Mouse (Mus musculus) stomach, embryonic 15.5 days (tissue): ENCODE data around the gene Spink4. TPM values are rescaled to one million over a fixed set of nuclear protein-coding genes. Genes with fewer than 3 reads are reported as not detected.

Source experiments
- ATAC-seq: fragments of 200-750 bp; cut with Nextera tagmentation; 2 replicates; pipeline ENCODE4 v1.8.0; 2017; ENCODE audit warnings: low read depth, moderate number of reproducible peaks, moderate TSS enrichment; ENCODE audit not compliant: insufficient read depth, low FRiP score
- H3K27ac ChIP-seq: fragments of 300-500 bp; sonication (generic); 2 replicates; pipeline ENCODE4 v1.5.1; 2015; ENCODE audit warnings: mild to moderate bottlenecking, inconsistent platforms
- H3K27me3 ChIP-seq: fragments of 300-500 bp; sonication (generic); replicated peaks from 2 replicates; pipeline ENCODE4 v1.6.1; 2015; ENCODE audit warnings: inconsistent platforms
- H3K36me3 ChIP-seq: fragments of 300-500 bp; sonication (generic); 2 replicates; pipeline ENCODE4 v1.6.1; 2015; ENCODE audit warnings: inconsistent platforms
- H3K4me1 ChIP-seq: fragments of 300-500 bp; sonication (generic); 2 replicates; pipeline ENCODE4 v1.6.1; 2015; ENCODE audit warnings: inconsistent platforms
- H3K4me2 ChIP-seq: fragments of 300-500 bp; sonication (generic); 2 replicates; pipeline ENCODE4 v1.6.1; 2015; ENCODE audit warnings: mild to moderate bottlenecking, inconsistent platforms
- H3K4me3 ChIP-seq: fragments of 300-500 bp; sonication (generic); replicated peaks from 2 replicates; pipeline ENCODE4 v1.5.1; 2015; ENCODE audit warnings: inconsistent platforms
- H3K9ac ChIP-seq: fragments of 300-500 bp; sonication (generic); 2 replicates; pipeline ENCODE4 v1.6.1; 2015; ENCODE audit warnings: inconsistent platforms
- H3K9me3 ChIP-seq: fragments of 300-500 bp; sonication (generic); 2 replicates; pipeline ENCODE4 v1.6.1; 2016; ENCODE audit warnings: inconsistent platforms
- WGBS: fragments of 180-500 bp; shearing (Covaris S2); methylation state at CpG from one replicate; pipeline ENCODE4 v1.1.7; 2015; 5-methylcytosine and 5-hydroxymethylcytosine counted together
- polyA plus RNA-seq: library from polyadenylated mRNA; unstranded; fragments of >200 nt; fragmentation: Nextera tagmentation; extraction: Ambion mirVana; gene quantifications from 2 replicates; pipeline ENCODE4 v1.2.1, GENCODE M21; 2015

Spink4 gene
- 40.4 and 53.4 TPM in 2 replicates for polyA plus RNA-seq

DNA sequence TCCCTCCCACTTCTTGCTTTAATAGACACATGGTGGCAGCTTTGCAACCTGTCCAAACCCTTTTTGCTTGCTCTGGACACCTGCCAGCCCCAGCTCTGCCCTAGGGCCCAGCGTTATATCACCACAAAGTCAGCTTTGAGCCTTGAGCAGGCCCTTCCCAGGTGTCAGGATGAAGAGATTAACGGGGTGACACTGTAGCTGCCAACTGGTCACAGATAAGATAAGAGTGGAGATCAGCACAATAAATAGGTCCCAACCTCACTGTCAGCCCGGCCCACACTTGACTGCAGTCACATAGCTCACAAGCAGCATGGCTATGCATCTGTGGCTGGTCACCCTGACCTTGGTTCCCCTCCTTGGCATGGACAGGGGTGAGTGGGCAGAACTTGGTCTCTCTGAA, at the start of gene Spink4:
Spink4 (plus strand) TSS at position 268 of the 400 bp plus-strand sequence.
- H3K27ac ChIP-seq, result no peak within 1 kb of the TSS
- no peak within 1 kb of the TSS for H3K4me2 ChIP-seq
- ATAC-seq, result peak; percentile 62
- no peaks in the 10 kb centered on the region for H3K36me3 ChIP-seq
- 17% methylated on average over 3 of the region's 3 CpGs for WGBS
- H3K9me3 ChIP-seq, result no peaks in the 10 kb centered on the region
- no peak within 1 kb of the TSS for H3K9ac ChIP-seq
- no peak within 1 kb of the TSS for H3K4me3 ChIP-seq
- no peaks in the 10 kb centered on the region for H3K27me3 ChIP-seq
- peaks cover 5% of the 10 kb centered on the region; the same call in 1 of the 2 replicates for H3K4me1 ChIP-seq

DNA sequence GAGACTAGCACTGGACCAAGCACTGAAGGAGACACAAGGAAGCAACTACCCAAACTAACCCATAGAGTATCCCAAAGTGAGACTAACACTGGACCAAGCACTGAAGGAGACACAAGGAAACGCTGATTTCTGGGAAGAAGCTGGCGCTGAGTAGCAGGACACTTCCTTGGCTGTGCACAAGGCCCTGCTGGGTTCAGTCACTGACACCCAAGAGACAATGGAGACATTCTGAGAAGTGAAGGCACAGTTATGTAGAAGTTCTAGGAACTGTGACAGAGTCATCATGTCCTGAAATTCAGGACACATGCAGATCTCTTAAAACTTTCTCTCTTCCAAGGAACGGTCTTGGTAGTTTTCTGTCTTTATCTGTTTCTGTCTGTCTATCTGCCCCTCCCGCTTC, 49.6 kb upstream of the Spink4 start:
- ATAC-seq, result no peak
- Histone ChIP-seq H3K36me3 (no peaks in the 10 kb centered on the region), H3K4me3 (no peak overlapping the region), H3K27ac (no peak overlapping the region), H3K9ac (no peak overlapping the region), H3K27me3 (no peaks in the 10 kb centered on the region), H3K9me3 (no peaks in the 10 kb centered on the region), H3K4me2 (no peak overlapping the region), H3K4me1 (peaks cover 25% of the 10 kb centered on the region)
- 87% methylated on average over 4 of the region's 4 CpGs for WGBS

DNA sequence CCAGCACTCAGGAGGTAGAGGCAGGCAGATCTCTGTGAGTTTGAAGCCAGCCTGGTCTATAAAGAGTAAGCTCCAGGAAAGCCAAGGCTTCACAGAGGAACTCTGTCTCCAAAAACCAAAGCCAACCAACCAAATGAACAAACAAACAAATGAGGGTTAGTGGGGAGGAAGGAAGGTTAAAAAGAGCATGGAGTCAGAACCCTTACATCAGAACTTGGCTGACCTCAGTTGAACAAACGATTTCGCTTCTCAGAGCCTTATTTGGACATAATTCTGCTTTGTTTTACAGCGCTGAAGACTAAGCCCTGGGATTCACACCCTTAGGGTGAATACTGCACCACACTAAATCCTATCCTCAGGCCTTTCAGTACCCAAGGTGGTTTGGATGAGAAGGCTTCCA, 47.7 kb upstream of the Spink4 start:
- WGBS, result 90% methylated on average over 3 of the region's 3 CpGs
- Histone ChIP-seq H3K36me3 (no peaks in the 10 kb centered on the region), H3K4me1 (peaks cover 39% of the 10 kb centered on the region), H3K9me3 (no peaks in the 10 kb centered on the region), H3K4me3 (no peak overlapping the region), H3K9ac (no peak overlapping the region), H3K4me2 (no peak overlapping the region), H3K27me3 (no peaks in the 10 kb centered on the region), H3K27ac (no peak overlapping the region)
- no peak for ATAC-seq

DNA sequence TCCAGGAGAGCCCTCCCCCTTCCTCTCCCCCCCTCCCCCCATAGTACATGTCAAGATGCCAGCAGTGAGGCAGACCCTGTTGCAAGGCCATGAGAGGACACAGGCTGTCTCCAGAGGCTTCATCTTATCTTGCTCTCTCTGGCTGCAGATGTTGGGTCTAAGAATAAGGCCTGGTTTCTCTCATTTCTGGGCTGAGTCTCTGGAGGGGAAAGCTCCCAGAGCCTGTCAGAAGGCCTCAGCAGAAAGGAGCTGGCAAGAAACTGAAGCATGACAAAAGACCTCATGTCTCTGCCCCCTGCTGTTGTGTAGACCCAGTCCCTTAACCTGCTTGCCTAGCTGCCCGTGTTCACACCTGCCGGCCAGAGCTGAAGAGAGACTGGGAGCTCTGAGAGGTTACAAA, 46.5 kb upstream of the Spink4 start:
- no peak overlapping the region for H3K9ac ChIP-seq
- ATAC-seq, result no peak

DNA sequence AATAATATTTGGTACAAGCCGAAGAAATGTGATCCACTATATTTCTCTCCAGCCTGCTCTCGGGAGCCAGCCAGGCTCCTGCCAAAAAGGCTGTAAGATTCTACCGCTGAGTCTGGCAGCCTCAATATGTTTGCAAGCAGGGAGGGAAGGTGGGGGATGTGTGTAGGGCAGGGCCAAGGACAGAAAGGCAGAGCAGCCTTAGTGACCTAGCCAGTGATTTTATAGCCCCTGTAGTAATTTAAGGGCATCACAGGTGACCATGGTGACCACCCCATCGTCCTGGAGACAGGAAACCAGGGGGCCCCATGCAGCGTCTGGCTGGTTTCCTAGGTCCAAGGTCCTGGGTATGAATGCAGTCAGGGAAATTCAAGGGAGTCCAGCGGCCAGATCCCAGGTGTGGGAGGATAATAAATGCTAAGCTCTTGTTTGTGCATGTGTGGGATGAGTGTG, 45.7 kb upstream of the Spink4 start:
- ATAC-seq, result no peak
- Histone ChIP-seq H3K27ac (peak overlapping the region; percentile 88), H3K27me3 (no peaks in the 10 kb centered on the region), H3K4me3 (no peak overlapping the region), H3K36me3 (no peaks in the 10 kb centered on the region), H3K4me1 (peaks cover 43% of the 10 kb centered on the region), H3K9me3 (no peaks in the 10 kb centered on the region), H3K9ac (no peak overlapping the region), H3K4me2 (no peak overlapping the region)
- 24% methylated on average over 6 of the region's 6 CpGs for WGBS

More for the DNA sequence above, 46.5 kb upstream of the Spink4 start:
- no peaks in the 10 kb centered on the region for H3K9me3 ChIP-seq
- H3K36me3 ChIP-seq, result no peaks in the 10 kb centered on the region
- WGBS, result 46% methylated on average over 2 of the region's 2 CpGs
- H3K4me3 ChIP-seq, result no peak overlapping the region
- H3K27ac ChIP-seq, result peak overlapping the region; percentile 88
- H3K27me3 ChIP-seq, result no peaks in the 10 kb centered on the region
- H3K4me2 ChIP-seq, result no peak overlapping the region
- H3K4me1 ChIP-seq, result peaks cover 48% of the 10 kb centered on the region

DNA sequence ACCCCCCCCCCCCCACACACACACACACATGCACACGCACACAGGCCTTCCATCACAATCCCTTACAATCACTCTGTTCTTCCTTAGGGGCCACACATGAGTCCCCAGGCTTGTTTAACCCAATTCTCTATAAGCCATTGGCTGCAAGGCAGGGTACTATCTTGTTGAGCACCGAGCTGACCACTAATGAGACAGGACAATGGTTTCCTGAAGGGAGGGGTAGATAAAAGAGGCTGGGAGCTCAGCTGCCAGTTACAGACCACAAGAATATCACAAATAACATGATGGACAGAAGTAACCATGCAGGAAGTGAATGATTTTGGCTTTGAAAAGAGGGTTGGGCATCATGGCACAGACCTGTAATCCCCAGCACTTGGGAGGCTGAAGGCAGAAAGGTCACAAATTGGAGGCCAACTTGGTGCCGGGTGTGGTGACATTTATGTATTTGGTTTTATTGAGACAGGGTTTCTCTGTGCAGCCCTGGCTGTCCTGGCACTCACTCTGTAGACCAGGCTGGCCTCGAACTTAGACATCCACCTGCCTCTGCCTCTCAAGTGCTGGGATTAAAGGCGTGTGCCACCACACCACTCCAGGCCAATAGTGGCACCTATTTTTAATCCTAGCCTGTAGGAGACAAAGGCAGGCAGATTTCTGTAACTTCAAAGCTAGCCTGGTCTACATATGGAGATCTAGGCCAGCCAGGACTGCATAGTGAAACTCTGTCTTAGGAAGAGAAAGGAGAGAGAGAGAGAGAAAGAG, 44.9 kb upstream of the Spink4 start:
- Histone ChIP-seq H3K27ac (no peak overlapping the region), H3K9ac (no peak overlapping the region), H3K9me3 (no peaks in the 10 kb centered on the region), H3K27me3 (no peaks in the 10 kb centered on the region), H3K4me3 (no peak overlapping the region), H3K4me2 (no peak overlapping the region), H3K4me1 (peaks cover 43% of the 10 kb centered on the region), H3K36me3 (no peaks in the 10 kb centered on the region)
- 78% methylated on average over 5 of the region's 5 CpGs for WGBS
- no peak for ATAC-seq

DNA sequence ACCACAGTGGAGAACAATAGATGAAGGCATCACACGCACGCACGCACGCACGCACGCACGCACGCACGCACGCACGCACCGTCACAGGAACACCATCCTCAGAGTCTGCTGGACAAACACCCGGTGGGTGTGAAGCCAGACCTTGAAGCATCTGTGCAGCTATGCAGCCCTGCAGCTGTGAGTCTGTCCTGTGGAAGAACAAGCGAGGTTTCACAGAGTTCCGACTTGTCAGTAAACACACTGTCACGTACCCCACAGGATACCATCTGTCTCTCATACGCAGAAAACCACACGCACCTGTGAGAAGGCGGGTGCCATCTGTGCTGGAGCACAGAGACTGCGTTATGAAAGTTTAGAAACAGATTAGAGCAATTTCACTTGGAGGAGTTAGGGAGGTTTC, 44.0 kb upstream of the Spink4 start:
- H3K4me2 ChIP-seq, result no peak overlapping the region
- no peak overlapping the region for H3K27ac ChIP-seq
- WGBS, result 69% methylated on average over 20 of the region's 20 CpGs
- no peaks in the 10 kb centered on the region for H3K36me3 ChIP-seq
- H3K4me1 ChIP-seq, result peaks cover 43% of the 10 kb centered on the region
- H3K27me3 ChIP-seq, result no peaks in the 10 kb centered on the region
- no peaks in the 10 kb centered on the region for H3K9me3 ChIP-seq
- no peak for ATAC-seq
- H3K4me3 ChIP-seq, result no peak overlapping the region
- H3K9ac ChIP-seq, result no peak overlapping the region

DNA sequence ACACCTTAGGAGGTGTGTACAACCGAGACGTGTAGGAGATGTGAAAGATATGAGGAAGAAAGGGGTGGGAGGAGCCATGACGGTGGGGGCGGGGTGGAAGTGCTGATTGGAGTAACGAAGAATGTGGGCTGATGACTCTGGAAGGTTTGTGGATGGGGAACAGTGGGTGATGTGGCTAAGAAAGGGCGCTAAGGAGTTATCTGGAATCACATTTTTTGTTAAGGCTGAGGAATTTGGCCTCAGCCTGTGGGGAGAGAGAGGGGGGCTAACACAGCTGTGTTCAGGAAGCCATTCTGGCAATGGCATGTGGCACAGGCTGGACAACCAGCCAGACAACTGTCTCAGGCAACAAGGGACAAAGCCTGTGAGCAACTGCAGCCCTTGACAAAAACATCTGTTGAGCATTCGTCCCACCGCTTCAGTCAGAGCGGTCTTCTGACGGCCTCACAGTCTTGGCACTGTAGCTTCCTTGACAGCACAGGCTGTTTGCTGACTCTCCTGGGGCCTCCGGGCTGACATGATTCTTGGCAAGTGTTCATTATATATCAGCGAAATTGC, 43.0 kb upstream of the Spink4 start:
- Histone ChIP-seq H3K9ac (no peak overlapping the region), H3K4me3 (no peak overlapping the region), H3K4me2 (peak overlapping the region; percentile 40), H3K4me1 (peaks cover 43% of the 10 kb centered on the region), H3K27ac (peak overlapping the region; percentile 75), H3K9me3 (no peaks in the 10 kb centered on the region), H3K27me3 (no peaks in the 10 kb centered on the region), H3K36me3 (no peaks in the 10 kb centered on the region)
- ATAC-seq, result peak; percentile 47; the same call in 1 of the 2 replicates
- WGBS, result 15% methylated on average over 12 of the region's 12 CpGs

DNA sequence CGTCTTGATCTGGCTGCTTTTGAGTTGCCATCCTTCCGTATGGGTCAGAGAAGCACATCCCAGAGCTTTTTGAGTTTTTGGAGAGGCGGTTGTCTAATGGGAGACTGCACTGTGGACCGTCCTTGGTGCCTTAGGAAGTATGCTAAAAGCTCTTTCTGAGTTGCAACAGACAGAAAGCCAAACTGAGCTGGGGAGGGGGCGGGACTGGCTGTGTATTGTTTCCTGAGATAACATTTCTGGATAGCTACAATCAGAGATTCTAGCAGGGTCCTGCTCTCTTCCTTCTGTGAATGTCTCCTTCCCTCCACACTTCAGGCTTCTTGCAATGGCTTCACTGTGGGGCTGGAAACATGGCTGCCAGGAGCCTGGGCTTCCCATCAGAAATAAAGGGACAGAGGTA, 42.3 kb upstream of the Spink4 start:
- WGBS, result 66% methylated on average over 5 of the region's 5 CpGs

DNA sequence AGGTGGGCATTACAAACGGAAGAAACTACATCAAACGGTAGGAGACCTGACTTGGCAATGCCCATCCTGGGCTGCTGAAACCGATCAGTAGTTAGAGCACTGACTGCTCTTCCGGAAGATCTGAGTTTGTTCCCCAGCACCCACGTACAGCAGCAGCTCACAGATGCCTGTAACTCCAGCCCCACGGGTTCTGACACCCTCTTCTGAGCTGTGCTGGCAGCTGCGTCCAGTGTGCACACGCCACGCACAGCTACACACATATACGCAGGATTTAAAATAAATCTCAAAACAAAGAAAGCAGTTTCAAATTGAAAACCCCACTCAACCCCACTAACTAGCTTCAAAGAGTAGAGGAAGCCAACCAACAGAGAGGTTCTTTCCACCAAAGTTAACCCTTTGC, 36.7 kb upstream of the Spink4 start:
- Histone ChIP-seq H3K36me3 (no peaks in the 10 kb centered on the region), H3K9ac (no peak overlapping the region), H3K27me3 (no peaks in the 10 kb centered on the region), H3K9me3 (no peaks in the 10 kb centered on the region), H3K4me1 (no peaks in the 10 kb centered on the region), H3K27ac (no peak overlapping the region), H3K4me3 (no peak overlapping the region), H3K4me2 (no peak overlapping the region)
- 78% methylated on average over 10 of the region's 10 CpGs for WGBS
- ATAC-seq, result no peak

More for the DNA sequence above, 42.3 kb upstream of the Spink4 start:
- H3K27ac ChIP-seq, result peak overlapping the region; percentile 75; the same call in 1 of the 2 replicates
- peak overlapping the region; percentile 40; the same call in 1 of the 2 replicates for H3K4me2 ChIP-seq
- no peak overlapping the region for H3K9ac ChIP-seq
- no peaks in the 10 kb centered on the region for H3K9me3 ChIP-seq
- no peak overlapping the region for H3K4me3 ChIP-seq
- no peaks in the 10 kb centered on the region for H3K27me3 ChIP-seq
- H3K4me1 ChIP-seq, result peaks cover 43% of the 10 kb centered on the region
- H3K36me3 ChIP-seq, result no peaks in the 10 kb centered on the region
- ATAC-seq, result no peak

DNA sequence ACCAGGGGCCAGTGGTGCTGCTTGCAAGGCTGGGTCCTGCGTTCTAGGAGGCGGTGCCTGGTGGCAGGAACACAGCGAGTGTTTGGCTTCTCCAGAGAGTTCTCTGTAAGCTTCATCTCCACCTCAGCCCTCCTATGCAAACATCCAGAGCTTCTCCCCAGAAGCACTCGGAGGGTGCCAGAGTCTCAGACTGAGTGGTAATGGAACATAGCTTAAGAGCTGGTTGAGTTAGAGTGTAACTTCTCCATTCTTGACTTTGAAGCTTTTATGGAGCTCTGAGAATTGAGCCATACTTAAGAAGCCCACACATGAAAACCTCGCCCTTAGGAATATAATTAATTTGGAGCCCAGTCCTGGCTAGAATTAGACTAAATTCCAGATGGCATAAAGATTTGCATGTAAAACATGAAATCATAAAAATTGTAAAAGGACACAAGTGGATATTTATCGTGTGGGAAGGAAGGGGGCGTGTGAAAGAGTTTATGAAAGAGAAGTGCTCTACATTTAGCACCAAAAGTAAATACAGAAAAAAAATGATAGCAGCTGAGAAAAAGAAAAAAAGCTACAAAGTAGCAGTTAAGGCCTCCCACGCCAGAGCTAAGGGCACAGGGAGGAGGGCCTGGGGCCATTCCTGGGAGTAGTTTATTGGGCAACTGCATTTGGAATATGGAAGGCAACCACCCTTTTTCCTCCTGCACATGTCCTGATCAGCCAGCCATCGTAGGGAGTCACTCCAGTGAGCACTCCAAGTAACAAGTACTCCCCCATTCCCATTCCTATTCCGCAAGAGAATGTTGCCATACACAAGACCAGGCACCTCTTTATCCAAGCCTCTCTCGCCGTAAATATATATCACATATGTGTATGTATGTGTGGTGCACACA, 35.3 kb upstream of the Spink4 start:
- no peaks in the 10 kb centered on the region for H3K9me3 ChIP-seq
- no peaks in the 10 kb centered on the region for H3K36me3 ChIP-seq
- 73% methylated on average over 12 of the region's 12 CpGs for WGBS
- H3K4me2 ChIP-seq, result no peak overlapping the region
- H3K9ac ChIP-seq, result no peak overlapping the region
- H3K27ac ChIP-seq, result no peak overlapping the region
- H3K4me1 ChIP-seq, result no peaks in the 10 kb centered on the region
- H3K27me3 ChIP-seq, result no peaks in the 10 kb centered on the region
- no peak for ATAC-seq
- H3K4me3 ChIP-seq, result no peak overlapping the region

DNA sequence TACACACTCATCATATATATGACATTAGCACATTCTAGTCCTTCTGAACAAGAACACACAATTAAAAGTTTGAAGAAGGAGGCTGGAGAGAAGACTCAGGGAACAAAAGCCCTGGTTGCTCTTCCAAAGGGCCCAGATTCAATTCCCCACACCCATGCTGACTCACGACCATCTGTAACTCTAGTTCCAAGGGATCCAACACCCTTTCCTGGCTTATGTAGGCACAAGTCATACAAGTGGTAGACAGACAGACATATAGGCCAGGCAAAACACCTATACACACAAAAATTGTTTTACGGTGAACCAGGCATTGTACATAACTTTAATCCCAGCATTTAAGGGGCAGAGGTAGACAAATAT, 34.7 kb upstream of the Spink4 start:
- no peak overlapping the region for H3K27ac ChIP-seq

More for the DNA sequence above, 34.7 kb upstream of the Spink4 start:
- no peaks in the 10 kb centered on the region for H3K36me3 ChIP-seq
- H3K27me3 ChIP-seq, result no peaks in the 10 kb centered on the region
- no peak for ATAC-seq
- H3K9ac ChIP-seq, result no peak overlapping the region
- WGBS, result 72% methylated on average over 2 of the region's 2 CpGs
- no peak overlapping the region for H3K4me3 ChIP-seq
- no peaks in the 10 kb centered on the region for H3K4me1 ChIP-seq
- no peaks in the 10 kb centered on the region for H3K9me3 ChIP-seq
- no peak overlapping the region for H3K4me2 ChIP-seq
